Mouse (Mus musculus) stomach, embryonic 16.5 days (tissue): ENCODE data around the gene Ccdc105. TPM values are rescaled to one million over a fixed set of nuclear protein-coding genes. Genes with fewer than 3 reads are reported as not detected.

Experiments used
- ATAC-seq: fragments of 200-750 bp; cut with Nextera tagmentation; 2 replicates; pipeline ENCODE4 v1.8.0; 2017; ENCODE audit warnings: moderate number of reproducible peaks, moderate TSS enrichment; ENCODE audit not compliant: insufficient read depth, low FRiP score
- H3K27ac ChIP-seq: fragments of 300-500 bp; sonication (generic); 2 replicates; pipeline ENCODE4 v1.5.1; 2014; ENCODE audit warnings: low read length
- H3K27me3 ChIP-seq: fragments of 300-500 bp; sonication (generic); 2 replicates; pipeline ENCODE4 v1.6.1; 2014; ENCODE audit warnings: low read length, control low read depth, mixed read lengths; ENCODE audit not compliant: control insufficient read depth, insufficient read depth
- H3K36me3 ChIP-seq: fragments of 300-500 bp; sonication (generic); 2 replicates; pipeline ENCODE4 v1.6.1; 2014; ENCODE audit warnings: low read length; ENCODE audit not compliant: control insufficient read depth, insufficient read depth
- H3K4me1 ChIP-seq: fragments of 300-500 bp; sonication (generic); 2 replicates; pipeline ENCODE4 v1.6.1; 2014; ENCODE audit warnings: low read length, control low read depth, mixed read lengths; ENCODE audit not compliant: control insufficient read depth, insufficient read depth
- H3K4me2 ChIP-seq: fragments of 300-500 bp; sonication (generic); 2 replicates; pipeline ENCODE4 v1.6.1; 2014; ENCODE audit warnings: low read depth, low read length, mixed read lengths
- H3K4me3 ChIP-seq: fragments of 300-500 bp; sonication (generic); replicated peaks from 2 replicates; pipeline ENCODE4 v1.5.1; 2014; ENCODE audit warnings: mild to moderate bottlenecking, low read length
- H3K9ac ChIP-seq: fragments of 300-500 bp; sonication (generic); 2 replicates; pipeline ENCODE4 v1.6.1; 2014; ENCODE audit warnings: low read length
- H3K9me3 ChIP-seq: fragments of 300-500 bp; sonication (generic); replicated peaks from 2 replicates; pipeline ENCODE4 v1.6.1; 2016; ENCODE audit warnings: low read length, control low read depth; ENCODE audit not compliant: control insufficient read depth
- WGBS: fragments of 180-500 bp; shearing (Covaris S2); extraction: QIAGEN DNeasy Blood & Tissue Kit; methylation state at CpG from one replicate; pipeline ENCODE4 v1.1.7; 2014; 5-methylcytosine and 5-hydroxymethylcytosine counted together
- polyA plus RNA-seq: library from polyadenylated mRNA; unstranded; fragments of >200 nt; fragmentation: Nextera tagmentation; extraction: Ambion mirVana; gene quantifications from 2 replicates; pipeline ENCODE4 v1.2.1, GENCODE M21; 2015

Ccdc105 gene
- not detected in 2 replicates for polyA plus RNA-seq

- Histone ChIP-seq H3K4me1 (peaks cover 4% of the 10 kb centered on the region; the same call in 1 of the 2 replicates), H3K27me3 (no peaks in the 10 kb centered on the region; the same call in 1 of the 2 replicates), H3K9me3 (no peaks in the 10 kb centered on the region), H3K9ac (peak within 1 kb of the TSS; percentile 74), H3K4me3 (peak within 1 kb of the TSS; percentile 59), H3K27ac (no peak within 1 kb of the TSS; the same call in 1 of the 2 replicates), H3K4me2 (peak within 1 kb of the TSS; percentile 92), H3K36me3 (no peaks in the 10 kb centered on the region)
- peak; percentile 91 for ATAC-seq
- 1% methylated on average over 49 of the region's 61 CpGs for WGBS
Observed at GRCm38 (mm10) chr10:78752452-78753191, at the start of gene Ccdc105. Gene Ccdc105, minus strand, starts transcription at chr10:78753065.

- H3K27ac ChIP-seq: no peak overlapping the region
- no peaks in the 10 kb centered on the region for H3K9me3 ChIP-seq
- no peak for ATAC-seq
- no peak overlapping the region for H3K9ac ChIP-seq
- no peak overlapping the region for H3K4me3 ChIP-seq
- WGBS: 71% methylated on average over 2 of the region's 2 CpGs
- no peaks in the 10 kb centered on the region for H3K36me3 ChIP-seq
- no peaks in the 10 kb centered on the region for H3K4me1 ChIP-seq
- H3K27me3 ChIP-seq: no peaks in the 10 kb centered on the region
- H3K4me2 ChIP-seq: no peak overlapping the region
Observed at GRCm38 (mm10) chr10:78801449-78801848, 48.6 kb upstream of the Ccdc105 start.

- no peaks in the 10 kb centered on the region for H3K27me3 ChIP-seq
- WGBS: 30% methylated on average over 1 of the region's 1 CpGs
- no peak for ATAC-seq
- no peak overlapping the region for H3K4me3 ChIP-seq
- no peak overlapping the region for H3K9ac ChIP-seq
- no peaks in the 10 kb centered on the region for H3K36me3 ChIP-seq
- no peaks in the 10 kb centered on the region for H3K9me3 ChIP-seq
- no peak overlapping the region for H3K4me2 ChIP-seq
- H3K27ac ChIP-seq: no peak overlapping the region
- H3K4me1 ChIP-seq: 0 out of 2 replicates have a peak, but pooled peaks cover 8% of the 10 kb centered on the region
Observed at GRCm38 (mm10) chr10:78790561-78790960, 37.7 kb upstream of the Ccdc105 start.

GRCm38 (mm10) chr10:78787566-78788087, 34.8 kb upstream of the Ccdc105 start:
- H3K9ac ChIP-seq: peak overlapping the region; percentile 77
- peak; percentile 94 for ATAC-seq
- no peaks in the 10 kb centered on the region for H3K27me3 ChIP-seq
- peak overlapping the region; percentile 55 for H3K4me3 ChIP-seq
- 0 out of 2 replicates have a peak, but pooled peaks cover 8% of the 10 kb centered on the region for H3K4me1 ChIP-seq
- peak overlapping the region; percentile 71 for H3K4me2 ChIP-seq
- H3K36me3 ChIP-seq: no peaks in the 10 kb centered on the region
- peak overlapping the region; percentile 52 for H3K27ac ChIP-seq
- no peaks in the 10 kb centered on the region for H3K9me3 ChIP-seq
- WGBS: 6% methylated on average over 22 of the region's 22 CpGs

- no peaks in the 10 kb centered on the region for H3K27me3 ChIP-seq
- under 1% methylated on average over 47 of the region's 54 CpGs for WGBS
- no peaks in the 10 kb centered on the region for H3K36me3 ChIP-seq
- H3K9me3 ChIP-seq: no peaks in the 10 kb centered on the region
- ATAC-seq: peak; percentile 56
- no peak within 1 kb of the TSS for H3K27ac ChIP-seq
- no peaks in the 10 kb centered on the region for H3K4me1 ChIP-seq
- H3K9ac ChIP-seq: peak within 1 kb of the TSS; percentile 73
- peak within 1 kb of the TSS; percentile 97 for H3K4me2 ChIP-seq
- H3K4me3 ChIP-seq: peak within 1 kb of the TSS; percentile 54
Observed at GRCm38 (mm10) chr10:78779981-78780651, 27.3 kb upstream of the Ccdc105 start, which contains the start of gene Slc1a6. Gene Slc1a6, plus strand, starts transcription at chr10:78780496.

GRCm38 (mm10) chr10:78779527-78779926, 26.7 kb upstream of the Ccdc105 start:
- H3K9ac ChIP-seq: peak overlapping the region; percentile 73; the same call in 1 of the 2 replicates
- no peak overlapping the region for H3K27ac ChIP-seq
- no peaks in the 10 kb centered on the region for H3K9me3 ChIP-seq
- H3K27me3 ChIP-seq: no peaks in the 10 kb centered on the region
- no peaks in the 10 kb centered on the region for H3K4me1 ChIP-seq
- peak overlapping the region; percentile 54 for H3K4me3 ChIP-seq
- H3K4me2 ChIP-seq: peak overlapping the region; percentile 97
- no peak for ATAC-seq
- WGBS: 55% methylated on average over 9 of the region's 9 CpGs
- H3K36me3 ChIP-seq: no peaks in the 10 kb centered on the region

GRCm38 (mm10) chr10:78775830-78776229, 23.0 kb upstream of the Ccdc105 start:
- Histone ChIP-seq H3K36me3 (no peaks in the 10 kb centered on the region), H3K4me3 (no peak overlapping the region), H3K9ac (no peak overlapping the region), H3K27ac (no peak overlapping the region), H3K9me3 (no peaks in the 10 kb centered on the region), H3K4me1 (no peaks in the 10 kb centered on the region), H3K27me3 (no peaks in the 10 kb centered on the region), H3K4me2 (no peak overlapping the region)
- ATAC-seq: no peak
- WGBS: 54% methylated on average over 4 of the region's 4 CpGs

GRCm38 (mm10) chr10:78765570-78765969, 12.7 kb upstream of the Ccdc105 start:
- Histone ChIP-seq H3K4me1 (no peaks in the 10 kb centered on the region), H3K27me3 (no peaks in the 10 kb centered on the region), H3K4me3 (no peak overlapping the region), H3K9me3 (peaks cover 3% of the 10 kb centered on the region; the same call in 1 of the 2 replicates), H3K36me3 (no peaks in the 10 kb centered on the region), H3K27ac (no peak overlapping the region), H3K4me2 (no peak overlapping the region), H3K9ac (no peak overlapping the region)
- no peak for ATAC-seq
- 69% methylated on average over 1 of the region's 1 CpGs for WGBS

- no peak overlapping the region for H3K4me2 ChIP-seq
- H3K27me3 ChIP-seq: no peaks in the 10 kb centered on the region; the same call in 1 of the 2 replicates
- H3K36me3 ChIP-seq: no peaks in the 10 kb centered on the region
- H3K4me3 ChIP-seq: no peak overlapping the region
- no peak overlapping the region for H3K9ac ChIP-seq
- no peak for ATAC-seq
- H3K9me3 ChIP-seq: no peaks in the 10 kb centered on the region
- whole genome bisulfite sequencing: 33% methylated on average over 6 of the region's 6 CpGs
- H3K27ac ChIP-seq: no peak overlapping the region
- peaks cover 4% of the 10 kb centered on the region; the same call in 1 of the 2 replicates for H3K4me1 ChIP-seq
Observed at GRCm38 (mm10) chr10:78756021-78756420, 3.2 kb upstream of the Ccdc105 start.
